Mouse (Mus musculus) small intestine, adult 2 months (tissue): ENCODE measurements around the gene Xpo4. TPM values are rescaled to one million over a fixed set of nuclear protein-coding genes. Genes with fewer than 3 reads are reported as not detected.

ENCODE experiments used
- H3K27ac ChIP-seq: fragments of 200-500 bp; 2 replicates; pipeline ENCODE4 v1.5.1; 2012; ENCODE audit warnings: low read depth, low read length, control low read depth, inconsistent platforms; ENCODE audit not compliant: insufficient read depth
- H3K27me3 ChIP-seq: fragments of 200-500 bp; 2 replicates; pipeline ENCODE4 v1.6.1; 2012; ENCODE audit warnings: mild to moderate bottlenecking, moderate library complexity, low read length, inconsistent platforms; ENCODE audit not compliant: control insufficient read depth, insufficient read depth
- H3K36me3 ChIP-seq: fragments of 200-500 bp; 2 replicates; pipeline ENCODE4 v1.6.1; 2012; ENCODE audit warnings: mild to moderate bottlenecking, low read length, control low read depth, inconsistent platforms; ENCODE audit not compliant: control insufficient read depth, insufficient read depth
- H3K4me1 ChIP-seq: fragments of 200-500 bp; 2 replicates; pipeline ENCODE4 v1.6.1; 2012; ENCODE audit warnings: low read length, inconsistent platforms, mixed read lengths; ENCODE audit not compliant: control insufficient read depth, insufficient read depth, insufficient read length
- H3K4me3 ChIP-seq: fragments of 200-500 bp; 2 replicates; pipeline ENCODE4 v1.5.1; 2012; ENCODE audit warnings: low read depth, mild to moderate bottlenecking, control low read depth, inconsistent platforms, low read length, moderate library complexity
- CTCF ChIP-seq: fragments of 200-500 bp; IDR thresholded peaks from 2 replicates; pipeline ENCODE4 v1.5.1; 2012; ENCODE audit warnings: low read depth, mild to moderate bottlenecking, control low read depth, inconsistent platforms, low read length, moderate library complexity, mixed read lengths; ENCODE audit not compliant: insufficient replicate concordance, insufficient read length; ENCODE audit errors: extremely low read depth
- POLR2A ChIP-seq: fragments of 200-500 bp; IDR thresholded peaks from 2 replicates; pipeline ENCODE4 v1.6.1; 2012; ENCODE audit warnings: low read depth, mild to moderate bottlenecking, control low read depth, inconsistent platforms, low read length, moderate library complexity
- WGBS: fragments of 180-500 bp; shearing (Covaris S2); methylation state at CpG from one replicate; pipeline ENCODE4 v1.1.7; 2018; 5-methylcytosine and 5-hydroxymethylcytosine counted together
- polyA plus RNA-seq: library from polyadenylated mRNA; depleted of rRNA; stranded (reverse); fragments of >200 nt; gene quantifications from 2 replicates; pipeline ENCODE4 v1.2.3, GENCODE M21; 2012

The Xpo4 gene
- polyA plus RNA-seq, 1 experiment = 0.66 TPM

DNA sequence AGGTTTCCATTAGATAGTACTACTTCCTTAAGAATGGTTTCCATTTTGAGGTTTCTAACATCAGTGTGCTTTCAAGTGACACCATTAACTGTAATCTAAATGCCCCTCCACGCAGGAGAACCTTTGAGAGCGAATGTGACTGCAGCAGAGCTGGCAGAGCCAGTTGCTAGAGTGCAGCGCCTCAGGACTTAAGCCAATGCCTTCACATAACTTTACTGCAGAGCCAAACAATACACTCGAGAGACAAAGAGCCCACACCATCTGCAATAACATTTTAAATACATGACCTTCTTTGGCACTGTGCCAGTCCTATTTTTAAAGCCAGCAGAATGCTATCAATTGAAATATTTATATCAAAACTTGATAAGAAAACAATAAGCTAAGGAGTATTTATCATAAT, 35.6 kb downstream of the Xpo4 start:
- Histone ChIP-seq H3K27ac (no peak overlapping the region), H3K4me1 (no peaks in the 10 kb centered on the region), H3K27me3 (no peaks in the 10 kb centered on the region), H3K4me3 (no peak overlapping the region), H3K36me3 (peaks cover 21% of the 10 kb centered on the region)
- TF ChIP-seq POLR2A (no peak), CTCF (no peak)
- WGBS = 70% methylated on average over 4 of the region's 4 CpGs

DNA sequence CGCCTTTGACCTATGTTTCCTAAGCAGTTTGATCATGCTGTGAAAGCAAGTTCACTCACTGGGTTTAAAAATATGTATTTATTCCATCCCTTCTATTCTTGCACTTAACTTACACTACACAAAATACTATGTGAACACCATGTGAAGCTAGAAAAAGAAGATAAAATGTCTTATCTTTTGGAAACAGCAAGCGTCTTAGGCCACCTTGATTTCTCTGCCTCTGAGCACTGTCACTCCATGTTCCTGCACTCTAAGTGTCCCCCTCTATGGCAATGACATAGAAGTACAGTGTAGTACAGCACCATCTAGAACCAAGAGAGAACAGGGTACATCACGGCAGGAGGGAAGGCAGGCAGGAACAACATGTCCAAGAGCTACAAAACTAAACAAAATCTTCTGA, 42.3 kb downstream of the Xpo4 start:
- Histone ChIP-seq H3K36me3 (peaks cover 19% of the 10 kb centered on the region), H3K4me1 (peaks cover 3% of the 10 kb centered on the region; the same call in 1 of the 2 replicates), H3K27me3 (no peaks in the 10 kb centered on the region), H3K27ac (no peak overlapping the region), H3K4me3 (no peak overlapping the region)
- TF ChIP-seq CTCF (no peak), POLR2A (no peak)
- 84% methylated on average over 3 of the region's 3 CpGs for whole genome bisulfite sequencing

DNA sequence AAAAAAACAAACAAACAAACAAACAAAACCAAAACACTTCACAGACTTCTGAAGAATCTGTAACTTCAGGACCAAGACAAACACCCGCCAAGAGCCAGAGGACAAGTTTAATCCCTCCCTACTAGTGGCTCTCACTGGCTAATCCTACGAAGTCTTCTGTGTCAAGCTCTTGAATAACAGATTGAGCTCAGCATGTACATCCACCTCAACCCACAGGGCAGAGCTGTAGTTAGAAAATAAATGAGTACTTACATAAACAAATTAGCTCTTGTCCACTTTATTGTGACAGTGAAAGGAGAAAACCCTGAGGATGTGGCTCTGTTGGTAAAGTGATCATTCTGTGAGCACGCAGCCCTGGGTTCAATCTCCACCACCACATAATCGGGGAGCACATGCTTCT, 43.5 kb downstream of the Xpo4 start:
- Histone ChIP-seq H3K27me3 (no peaks in the 10 kb centered on the region), H3K4me1 (peaks cover 3% of the 10 kb centered on the region; the same call in 1 of the 2 replicates), H3K36me3 (peaks cover 14% of the 10 kb centered on the region), H3K27ac (no peak overlapping the region), H3K4me3 (no peak overlapping the region)
- TF ChIP-seq POLR2A (no peak), CTCF (no peak)
- WGBS = 87% methylated on average over 4 of the region's 4 CpGs

DNA sequence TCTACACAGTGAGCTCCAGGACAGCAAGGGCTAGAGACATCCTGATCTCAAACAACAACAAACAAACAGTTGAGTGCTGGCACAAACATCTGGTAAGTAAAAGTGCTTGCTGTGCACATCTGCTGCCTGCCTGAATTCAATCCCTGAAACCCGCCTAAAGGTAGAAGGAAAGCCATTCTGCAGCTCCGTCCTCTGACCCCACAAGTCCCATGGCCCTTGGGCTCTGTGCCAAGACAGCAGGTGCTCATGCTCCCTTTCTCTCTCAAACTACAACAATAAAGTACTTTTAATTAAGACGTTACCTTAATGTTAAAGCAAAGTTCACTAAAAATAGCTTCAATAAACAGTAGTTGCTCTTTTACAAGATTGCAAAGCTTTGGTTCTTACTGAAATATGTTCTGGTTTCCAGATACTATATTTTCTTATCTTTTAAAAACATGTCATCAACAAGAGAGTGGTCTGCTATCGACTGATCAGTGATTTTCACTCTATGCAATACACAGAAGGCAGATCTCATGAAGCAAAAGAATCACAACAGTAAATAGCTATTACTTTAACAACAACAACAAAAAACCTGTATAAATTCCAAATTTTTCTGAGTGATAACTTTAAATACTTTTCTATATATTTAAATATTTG, 44.5 kb downstream of the Xpo4 start:
- peaks cover 14% of the 10 kb centered on the region; the same call in 1 of the 2 replicates for H3K36me3 ChIP-seq
- no peak overlapping the region for H3K4me3 ChIP-seq
- TF ChIP-seq POLR2A (no peak), CTCF (no peak)

DNA sequence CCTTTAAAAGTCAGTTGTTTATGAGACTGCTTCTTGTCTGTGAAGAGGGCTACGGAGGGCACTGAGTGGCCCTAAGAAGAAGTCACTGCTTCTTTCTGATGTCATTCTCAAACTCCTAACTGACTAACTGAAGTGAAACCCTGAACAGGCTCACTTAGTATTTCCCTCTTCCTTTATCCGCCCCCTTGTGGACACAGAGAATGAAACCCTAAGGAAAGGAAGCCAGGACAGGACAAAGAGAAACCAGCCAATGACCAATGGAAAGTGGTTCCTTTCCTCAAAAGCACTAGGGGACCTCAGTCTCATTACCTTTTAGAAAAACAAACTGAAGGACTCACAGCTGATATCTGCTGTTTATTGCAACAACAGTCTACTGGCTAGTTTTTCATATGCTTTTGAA, 45.7 kb downstream of the Xpo4 start:
- H3K36me3 ChIP-seq = peaks cover 13% of the 10 kb centered on the region; the same call in 1 of the 2 replicates
- H3K27me3 ChIP-seq = no peaks in the 10 kb centered on the region
- TF ChIP-seq POLR2A (no peak), CTCF (no peak)
- H3K4me3 ChIP-seq = no peak overlapping the region
- no peak overlapping the region for H3K27ac ChIP-seq
- whole genome bisulfite sequencing = 43% methylated on average over 2 of the region's 2 CpGs
- peaks cover 3% of the 10 kb centered on the region; the same call in 1 of the 2 replicates for H3K4me1 ChIP-seq

More for the DNA sequence above, 44.5 kb downstream of the Xpo4 start:
- Histone ChIP-seq H3K4me1 (peaks cover 3% of the 10 kb centered on the region; the same call in 1 of the 2 replicates), H3K27me3 (no peaks in the 10 kb centered on the region), H3K27ac (no peak overlapping the region)
- WGBS = 25% methylated on average over 4 of the region's 4 CpGs

DNA sequence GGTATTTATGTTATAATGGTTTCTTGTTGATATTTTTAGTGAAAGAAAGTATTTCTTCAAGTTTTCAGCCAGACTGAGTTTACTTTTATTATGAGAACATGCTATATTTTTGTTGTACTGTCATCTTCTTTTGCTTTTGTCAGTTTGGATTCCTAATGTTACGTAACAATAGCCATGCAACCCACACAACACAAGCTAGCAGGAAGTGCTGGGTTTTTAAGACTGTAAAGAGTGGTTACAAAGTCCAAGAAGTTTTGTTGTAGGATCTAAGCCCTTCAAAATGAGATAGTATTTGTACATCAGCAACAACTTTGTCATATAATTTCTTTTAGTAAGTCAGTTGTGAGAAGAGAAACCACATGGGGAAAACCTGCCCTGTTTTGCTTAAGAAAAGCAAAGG, 47.6 kb downstream of the Xpo4 start:
- Histone ChIP-seq H3K27ac (no peak overlapping the region), H3K4me1 (peaks cover 3% of the 10 kb centered on the region; the same call in 1 of the 2 replicates), H3K4me3 (no peak overlapping the region), H3K27me3 (no peaks in the 10 kb centered on the region), H3K36me3 (peaks cover 6% of the 10 kb centered on the region; the same call in 1 of the 2 replicates)
- TF ChIP-seq POLR2A (no peak), CTCF (no peak)
- WGBS = 72% methylated on average over 1 of the region's 1 CpGs

DNA sequence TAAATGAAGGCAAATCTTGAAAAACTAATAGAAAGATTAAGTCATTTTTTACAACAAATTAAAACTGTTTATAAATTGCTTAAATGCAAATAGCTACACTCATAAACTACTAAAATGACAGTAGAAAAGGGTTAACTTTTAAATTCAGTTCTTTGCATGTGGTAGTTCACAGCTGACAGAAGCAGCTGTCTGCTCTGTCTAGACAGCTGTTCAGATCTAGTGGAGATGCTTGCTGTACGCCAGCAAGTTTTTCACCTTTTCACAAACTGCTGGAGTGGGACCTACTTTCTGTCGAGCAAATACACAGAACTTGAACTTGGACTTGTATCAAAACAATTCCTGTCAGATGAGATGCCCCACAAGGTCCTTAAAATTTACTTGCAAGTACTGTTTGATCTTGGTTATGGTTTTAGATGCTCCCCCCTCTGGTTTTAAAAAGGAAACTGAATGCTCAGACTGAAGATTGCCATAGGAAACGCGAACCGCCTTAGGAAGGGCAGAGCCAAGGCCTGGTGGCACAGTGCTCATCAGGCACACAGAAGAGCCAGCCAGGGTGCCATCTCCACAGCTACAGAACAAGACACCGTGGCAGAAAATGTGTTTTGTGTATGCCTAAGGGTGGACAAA, 48.8 kb downstream of the Xpo4 start:
- TF ChIP-seq POLR2A = no peak
- TF ChIP-seq CTCF = no peak
- peaks cover 3% of the 10 kb centered on the region; the same call in 1 of the 2 replicates for H3K4me1 ChIP-seq
- H3K27ac ChIP-seq = no peak overlapping the region
- peaks cover 6% of the 10 kb centered on the region; the same call in 1 of the 2 replicates for H3K36me3 ChIP-seq
- 79% methylated on average over 6 of the region's 6 CpGs for WGBS
- no peaks in the 10 kb centered on the region for H3K27me3 ChIP-seq
- no peak overlapping the region for H3K4me3 ChIP-seq
